ENCODE assay signal across 5 mouse cellular contexts in the genomic region with DNA sequence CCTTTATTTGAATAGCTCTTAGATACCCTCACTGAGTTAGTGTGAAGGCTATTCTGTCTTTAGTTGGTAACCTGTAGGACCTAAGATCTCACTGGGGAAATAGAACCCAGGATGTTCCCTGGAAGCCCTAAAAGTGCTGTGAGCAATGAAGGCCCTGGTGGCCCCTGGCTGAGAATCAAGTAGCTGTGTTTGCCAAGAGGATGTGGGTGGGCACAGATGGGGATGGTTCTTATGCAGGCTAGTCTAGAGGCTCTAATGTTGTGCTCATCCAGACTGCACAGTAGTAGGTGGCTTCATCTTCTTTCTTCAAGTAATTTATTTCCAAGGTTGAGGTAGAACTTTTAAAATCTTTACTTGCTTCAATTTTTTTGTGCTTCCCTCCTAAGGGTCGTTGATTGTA. TPM values are rescaled to one million over a fixed set of nuclear protein-coding genes. Genes with fewer than 3 reads are reported as not detected.
DNase-seq lines count a peak whose midpoint lies in the region; TF ChIP-seq lines count a peak whose summit lies in the region.
"Not testable (repeated sequence)": the region's sequence is repeated elsewhere in the genome, so short reads cannot be mapped to it uniquely, and the experiment has no call there.

No protein-coding gene starts in this region.

- TF ChIP-seq CTCF in layer of hippocampus, adult 2 months (conservative IDR thresholded peaks at IDR 0.05), result not testable (repeated sequence)

- peak; percentile 53 to 63 for DNase-seq in frontal cortex, postnatal 36 days (ENCODE audit: low spot score in 2 of 2)
- DNase-seq in layer of hippocampus, adult 2 months (ENCODE audit: low spot score in 2 of 2), result peak; percentile 53 to 56
- peak; percentile 62 for DNase-seq in layer of hippocampus, adult 9-11 months
- peak; percentile 40 to 66 for DNase-seq in left cerebral cortex, adult 18-20 months (ENCODE audit: low spot score in 2 of 2)
- peak; percentile 60 for DNase-seq in right cerebral cortex, adult 18-20 months

- H3K27ac ChIP-seq in layer of hippocampus, adult 2 months, result not testable (repeated sequence)

- H3K4me3 ChIP-seq in layer of hippocampus, adult 2 months, result not testable (repeated sequence)

RNA-seq across cellular contexts. Expression of a gene that starts 59.3 kb away (rescaled TPM):
- total RNA-seq in layer of hippocampus, adult 2 months (2021), result 10 to 100 TPM; 59.9 to 64.9 TPM
- 10 to 100 TPM; 61.8 to 63.7 TPM for total RNA-seq in left cerebral cortex, adult 18-20 months (2021)
